Mouse (Mus musculus) stomach, postnatal 0 days (tissue): ENCODE measurements at regions not wholly inside any gene's neighbourhood (a gene's known extent, or its start where the extent isn't known, plus 50 kb on each side); places are given as distances from the start of the nearest gene placed in this dataset.

Experiments used
- CTCF ChIP-seq: IDR thresholded peaks from 2 replicates; pipeline ENCODE4 v1.5.1; 2016; ENCODE audit warnings: antibody characterized with exemption, low read depth, mild to moderate bottlenecking, moderate library complexity
- EP300 ChIP-seq: optimal IDR thresholded peaks from 2 replicates; pipeline ENCODE3; 2016; ENCODE audit warnings: antibody characterized with exemption

GRCm38 (mm10) chr17:14578194-14578593 is 115.8 kb downstream of the Thbs2 start:
- TF ChIP-seq CTCF (no peak), EP300 (no peak)
